Mouse (Mus musculus) embryonic facial prominence, embryonic 11.5 days (tissue): ENCODE measurements at regions not wholly inside any gene's neighbourhood (a gene's known extent, or its start where the extent isn't known, plus 50 kb on each side); places are given as distances from the start of the nearest gene placed in this dataset.

ENCODE experiments used
- ATAC-seq: fragments of 200-750 bp; cut with Nextera tagmentation; replicated peaks from 2 replicates; pipeline ENCODE4 v1.8.0; 2017; ENCODE audit warnings: low read depth; ENCODE audit not compliant: insufficient number of reproducible peaks, low FRiP score, low TSS enrichment
- DNase-seq: peaks from one replicate; pipeline ENCODE4 v3.0.0-alpha.2; 2015; ENCODE audit warnings: low spot score
- H3K27ac ChIP-seq: fragments of 300-500 bp; sonication (generic); replicated peaks from 2 replicates; pipeline ENCODE4 v1.5.1; 2014; ENCODE audit warnings: mild to moderate bottlenecking, low read depth, low read length, control low read depth
- H3K27me3 ChIP-seq: fragments of 300-500 bp; sonication (generic); 2 replicates; pipeline ENCODE4 v1.6.1; 2014; ENCODE audit warnings: mild to moderate bottlenecking, low read length, moderate library complexity, mixed read lengths; ENCODE audit not compliant: control insufficient read depth, insufficient read depth
- H3K36me3 ChIP-seq: fragments of 300-500 bp; sonication (generic); replicated peaks from 2 replicates; pipeline ENCODE4 v1.6.1; 2014; ENCODE audit warnings: low read depth, mild to moderate bottlenecking, low read length, moderate library complexity, mixed read lengths; ENCODE audit not compliant: control insufficient read depth, insufficient read depth
- H3K4me1 ChIP-seq: fragments of 300-500 bp; sonication (generic); 2 replicates; pipeline ENCODE4 v1.6.1; 2014; ENCODE audit warnings: low read length, mixed read lengths; ENCODE audit not compliant: control insufficient read depth, insufficient read depth
- H3K4me2 ChIP-seq: fragments of 300-500 bp; sonication (generic); 2 replicates; pipeline ENCODE4 v1.6.1; 2014; ENCODE audit warnings: low read depth, mild to moderate bottlenecking, control low read depth, low read length, moderate library complexity
- H3K4me3 ChIP-seq: fragments of 300-500 bp; sonication (generic); 2 replicates; pipeline ENCODE4 v1.5.1; 2014; ENCODE audit warnings: low read depth, low read length, control low read depth
- H3K9ac ChIP-seq: fragments of 300-500 bp; sonication (generic); replicated peaks from 2 replicates; pipeline ENCODE4 v1.6.1; 2014; ENCODE audit warnings: mild to moderate bottlenecking, control low read depth, low read length
- H3K9me3 ChIP-seq: fragments of 300-500 bp; sonication (generic); replicated peaks from 2 replicates; pipeline ENCODE4 v1.6.1; 2016; ENCODE audit warnings: mild to moderate bottlenecking, low read length, inconsistent platforms, mixed read lengths; ENCODE audit not compliant: control insufficient read depth
- WGBS: fragments of 180-500 bp; shearing (Covaris S2); extraction: QIAGEN DNeasy Blood & Tissue Kit; methylation state at CpG from one replicate; pipeline ENCODE4 v1.1.7; 2014; 5-methylcytosine and 5-hydroxymethylcytosine counted together

DNA sequence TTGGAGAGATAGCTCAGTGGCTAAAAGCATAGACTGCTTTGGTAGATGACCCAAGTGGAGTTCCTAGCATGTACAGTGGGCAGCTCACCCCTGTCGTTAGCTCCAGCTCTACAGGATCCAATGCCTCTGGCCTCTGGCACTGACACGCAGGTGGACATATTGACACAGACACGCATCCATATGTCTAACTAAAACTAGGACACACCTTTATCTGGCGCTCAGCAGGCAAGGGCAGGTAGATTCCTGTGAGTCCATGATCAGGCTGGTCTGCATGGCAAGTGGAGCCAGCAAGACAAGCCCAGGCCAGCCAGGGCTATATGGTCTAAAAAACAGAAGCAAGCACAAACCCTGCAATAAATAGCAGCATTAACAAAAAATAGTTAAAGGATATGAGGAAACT lies 358.3 kb downstream of the Abcc12 start:
- Histone ChIP-seq H3K4me1 (no peaks in the 10 kb centered on the region), H3K36me3 (no peaks in the 10 kb centered on the region), H3K27ac (no peak overlapping the region), H3K9ac (no peak overlapping the region), H3K9me3 (no peaks in the 10 kb centered on the region), H3K4me3 (no peak overlapping the region), H3K4me2 (no peak overlapping the region), H3K27me3 (no peaks in the 10 kb centered on the region)
- ATAC-seq, result no peak
- DNase-seq, result no peak
- 97% methylated on average over 4 of the region's 4 CpGs for WGBS

DNA sequence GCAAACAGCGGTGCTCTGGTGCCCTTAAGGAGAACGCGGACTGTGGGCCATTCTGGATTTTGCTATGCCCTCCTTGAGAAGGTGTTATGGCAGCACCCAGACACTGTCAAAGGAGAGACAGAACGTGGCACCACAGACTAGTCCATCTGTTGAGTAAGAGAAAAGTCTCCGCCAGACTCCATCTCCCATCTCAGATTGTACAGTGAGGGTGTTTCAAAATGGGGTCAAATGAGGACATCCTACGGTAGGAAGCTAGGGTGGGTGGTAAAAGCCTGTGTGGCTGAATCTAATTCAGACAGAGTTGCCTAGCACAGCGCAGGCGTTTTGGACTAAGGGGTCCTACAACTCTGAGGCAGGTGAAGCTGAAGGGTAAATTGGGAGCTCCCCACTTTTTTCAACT lies 366.1 kb downstream of the Abcc12 start:
- Histone ChIP-seq H3K36me3 (no peaks in the 10 kb centered on the region), H3K4me1 (no peaks in the 10 kb centered on the region), H3K27me3 (no peaks in the 10 kb centered on the region), H3K9me3 (no peaks in the 10 kb centered on the region), H3K27ac (no peak overlapping the region), H3K4me3 (no peak overlapping the region), H3K9ac (no peak overlapping the region), H3K4me2 (no peak overlapping the region)
- no peak for ATAC-seq
- no peak for DNase-seq
- 90% methylated on average over 8 of the region's 8 CpGs for WGBS

DNA sequence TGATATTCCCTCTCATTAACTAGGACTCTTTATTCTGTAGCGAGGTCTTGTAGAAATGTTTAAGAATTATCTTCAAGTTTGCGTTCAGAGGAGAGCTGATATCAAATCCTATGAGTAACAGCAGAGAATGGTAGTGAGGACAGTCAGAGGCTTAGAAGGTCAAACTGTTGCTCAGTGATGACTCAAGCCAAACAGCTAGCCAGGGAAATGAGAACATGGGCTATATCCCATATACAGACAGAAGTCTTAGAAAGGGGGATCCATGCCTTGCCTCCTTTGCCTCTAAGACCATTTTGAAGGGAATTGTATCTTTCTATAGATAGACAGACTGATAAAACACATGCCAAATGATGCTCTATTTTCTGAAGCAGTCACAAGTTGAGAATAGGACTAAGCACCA lies 368.0 kb downstream of the Abcc12 start:
- Histone ChIP-seq H3K36me3 (no peaks in the 10 kb centered on the region), H3K9ac (no peak overlapping the region), H3K27me3 (no peaks in the 10 kb centered on the region), H3K4me1 (no peaks in the 10 kb centered on the region), H3K9me3 (no peaks in the 10 kb centered on the region), H3K27ac (no peak overlapping the region), H3K4me2 (no peak overlapping the region), H3K4me3 (no peak overlapping the region)
- ATAC-seq (no peak), DNase-seq (no peak)
- 94% methylated on average over 2 of the region's 2 CpGs for WGBS

DNA sequence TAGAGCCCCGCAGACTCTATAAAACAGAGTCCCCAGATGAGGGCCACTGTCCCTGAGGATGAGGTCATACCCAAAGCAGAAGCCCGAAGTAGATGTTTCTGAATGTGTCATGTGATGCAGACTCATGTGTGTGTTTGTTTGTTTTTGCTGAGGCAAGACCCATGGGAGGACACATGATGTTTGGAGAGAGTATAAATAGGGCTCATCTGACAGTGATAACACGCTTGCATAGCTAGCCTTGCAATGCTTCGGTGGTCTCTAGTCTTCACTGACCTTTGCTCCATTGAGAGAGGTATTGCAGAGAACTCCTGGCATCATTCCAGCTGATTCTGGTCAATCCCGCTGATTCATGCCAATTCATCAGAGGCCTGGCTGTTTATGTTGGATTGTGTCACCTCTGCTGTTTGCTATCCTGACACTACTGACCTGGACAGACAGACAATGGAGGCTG lies 368.1 kb downstream of the Phkb start:
- Histone ChIP-seq H3K9me3 (no peaks in the 10 kb centered on the region), H3K27ac (no peak overlapping the region), H3K36me3 (no peaks in the 10 kb centered on the region), H3K4me2 (no peak overlapping the region), H3K4me3 (no peak overlapping the region), H3K4me1 (no peaks in the 10 kb centered on the region), H3K27me3 (no peaks in the 10 kb centered on the region), H3K9ac (no peak overlapping the region)
- no peak for DNase-seq
- no peak for ATAC-seq
- WGBS, result 79% methylated on average over 5 of the region's 5 CpGs

DNA sequence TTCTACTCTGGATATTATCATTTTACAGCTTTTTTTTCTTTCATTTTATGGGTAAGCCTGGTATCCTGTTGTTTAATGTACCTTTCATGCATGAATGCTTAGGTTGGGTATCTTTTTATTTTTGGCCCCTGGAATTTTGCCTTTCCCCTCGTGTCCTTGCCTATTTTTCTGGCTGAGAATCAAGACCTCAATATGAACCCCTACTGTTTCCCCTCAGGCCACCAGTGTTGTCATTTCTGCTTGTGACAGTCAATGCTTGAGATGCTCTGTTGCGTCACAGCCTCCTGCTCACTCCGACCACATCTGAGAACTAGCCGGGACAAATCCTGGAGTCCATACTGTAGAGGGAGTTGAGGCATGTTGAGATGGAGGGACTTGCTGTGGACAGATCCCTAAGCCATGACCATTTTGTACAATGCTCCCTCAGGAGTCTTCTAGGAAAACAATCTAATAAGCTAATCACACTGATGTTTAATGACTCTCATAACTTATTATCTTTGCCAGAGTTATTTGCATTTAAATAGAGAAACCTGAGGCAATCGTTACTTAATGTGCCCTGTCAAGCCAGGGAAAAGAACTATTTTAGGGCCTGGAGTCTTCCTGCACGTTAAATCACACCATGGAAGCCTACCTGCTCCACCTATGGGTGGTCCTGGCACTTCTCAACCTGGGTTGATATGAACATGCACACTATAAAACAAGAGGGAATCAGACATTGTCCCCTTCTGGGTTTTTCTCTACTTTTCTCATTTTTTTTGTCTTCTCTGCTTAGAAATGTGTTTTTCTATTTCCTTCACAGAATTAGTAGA lies 363.9 kb downstream of the Phkb start:
- no peak for DNase-seq
- Histone ChIP-seq H3K4me1 (no peaks in the 10 kb centered on the region), H3K27me3 (no peaks in the 10 kb centered on the region), H3K9me3 (no peaks in the 10 kb centered on the region), H3K4me3 (no peak overlapping the region), H3K36me3 (no peaks in the 10 kb centered on the region), H3K4me2 (no peak overlapping the region), H3K27ac (no peak overlapping the region), H3K9ac (no peak overlapping the region)
- ATAC-seq, result no peak
- WGBS, result 68% methylated on average over 6 of the region's 6 CpGs

DNA sequence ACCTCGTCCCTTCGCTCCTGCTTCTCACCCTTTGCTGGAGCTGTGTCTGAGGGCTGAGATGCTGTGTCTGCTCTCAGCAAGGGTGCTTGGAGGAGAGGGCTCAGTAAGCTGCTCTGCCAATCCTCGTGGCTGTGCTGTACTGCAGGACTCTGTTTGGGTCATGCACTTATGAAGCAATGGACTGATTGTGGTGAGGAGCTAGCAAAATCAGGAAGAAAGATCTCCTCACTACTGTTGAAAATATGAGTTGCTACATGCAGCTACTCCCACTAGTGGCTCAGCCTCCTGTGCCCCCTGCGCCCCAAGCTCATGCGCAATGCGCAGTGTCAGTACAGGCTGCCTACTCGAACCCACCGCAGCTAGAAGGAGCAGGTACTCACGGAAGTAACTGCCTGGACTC lies 362.3 kb downstream of the Phkb start:
- 70% methylated on average over 9 of the region's 9 CpGs for WGBS
- Histone ChIP-seq H3K9me3 (no peaks in the 10 kb centered on the region), H3K4me1 (no peaks in the 10 kb centered on the region), H3K9ac (no peak overlapping the region), H3K27ac (no peak overlapping the region), H3K27me3 (no peaks in the 10 kb centered on the region), H3K4me3 (no peak overlapping the region), H3K4me2 (no peak overlapping the region), H3K36me3 (no peaks in the 10 kb centered on the region)
- ATAC-seq, result no peak
- DNase-seq, result no peak

DNA sequence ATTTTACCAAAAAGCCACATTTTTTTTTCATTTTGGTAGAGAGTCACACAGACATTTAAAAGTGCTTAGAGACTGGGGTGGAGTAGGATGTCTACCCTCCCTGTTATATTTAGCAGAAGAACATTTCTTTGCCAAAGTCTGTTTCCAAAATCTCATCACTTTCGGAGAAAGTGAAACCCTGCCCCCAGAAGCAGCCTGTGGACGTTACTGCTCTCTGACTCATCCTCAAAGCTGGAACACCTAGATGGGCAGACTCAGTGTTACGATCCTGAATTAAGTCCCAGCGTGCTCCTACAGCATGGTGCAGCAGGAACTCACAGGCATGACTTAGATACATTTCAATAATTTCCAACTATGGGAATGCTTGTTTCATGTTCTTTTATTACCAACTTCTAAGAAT lies 361.1 kb downstream of the Phkb start:
- WGBS, result 88% methylated on average over 4 of the region's 4 CpGs

DNA sequence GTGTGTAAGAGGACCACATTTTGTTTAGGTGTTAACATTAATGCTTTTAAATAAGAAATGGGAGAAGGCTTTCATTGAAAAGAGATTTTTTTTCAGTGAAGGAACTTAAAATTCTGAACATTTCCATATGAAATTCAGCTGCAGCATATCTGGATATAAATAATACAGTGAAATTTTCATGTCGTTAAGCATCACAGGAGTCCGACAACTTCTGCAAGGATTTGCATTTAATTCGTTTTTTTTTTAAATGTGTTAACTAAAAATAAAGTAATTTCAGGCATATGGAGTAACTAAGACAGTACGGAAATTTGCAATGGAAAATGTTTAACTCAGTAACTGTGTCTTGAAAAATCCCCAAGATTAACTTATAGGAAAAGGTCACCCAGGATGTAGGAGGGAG lies 351.5 kb downstream of the Phkb start:
- 84% methylated on average over 4 of the region's 4 CpGs for WGBS
- H3K4me3 ChIP-seq, result no peak overlapping the region
- no peak for ATAC-seq
- H3K4me1 ChIP-seq, result no peaks in the 10 kb centered on the region
- H3K27ac ChIP-seq, result no peak overlapping the region
- no peaks in the 10 kb centered on the region for H3K9me3 ChIP-seq
- H3K27me3 ChIP-seq, result no peaks in the 10 kb centered on the region
- no peak for DNase-seq
- no peak overlapping the region for H3K9ac ChIP-seq
- H3K4me2 ChIP-seq, result no peak overlapping the region
- H3K36me3 ChIP-seq, result no peaks in the 10 kb centered on the region

More for the DNA sequence above, 361.1 kb downstream of the Phkb start:
- Histone ChIP-seq H3K9me3 (no peaks in the 10 kb centered on the region), H3K4me3 (no peak overlapping the region), H3K9ac (no peak overlapping the region), H3K4me1 (no peaks in the 10 kb centered on the region), H3K27me3 (no peaks in the 10 kb centered on the region), H3K36me3 (no peaks in the 10 kb centered on the region), H3K27ac (no peak overlapping the region), H3K4me2 (no peak overlapping the region)
- ATAC-seq (no peak), DNase-seq (no peak)
